Mouse (Mus musculus) neural tube, embryonic 11.5 days (tissue): ENCODE data around the gene Pax1. TPM values are rescaled to one million over a fixed set of nuclear protein-coding genes. Genes with fewer than 3 reads are reported as not detected.

Source experiments
- ATAC-seq: fragments of 200-750 bp; cut with Nextera tagmentation; 2 replicates; pipeline ENCODE4 v1.8.0; 2017; ENCODE audit warnings: moderate number of reproducible peaks, mild to moderate bottlenecking, moderate TSS enrichment, moderate library complexity; ENCODE audit not compliant: insufficient read depth, low FRiP score, low TSS enrichment
- DNase-seq: peaks from one replicate; pipeline ENCODE4 v3.0.0-alpha.2; 2015; ENCODE audit warnings: low spot score
- H3K27ac ChIP-seq: fragments of 300-500 bp; sonication (generic); 2 replicates; pipeline ENCODE4 v1.5.1; 2014; ENCODE audit warnings: low read depth, mild to moderate bottlenecking, low read length
- H3K27me3 ChIP-seq: fragments of 300-500 bp; sonication (generic); 2 replicates; pipeline ENCODE4 v1.6.1; 2014; ENCODE audit warnings: mild to moderate bottlenecking, low read length, mixed read lengths; ENCODE audit not compliant: control insufficient read depth, insufficient read depth
- H3K36me3 ChIP-seq: fragments of 300-500 bp; sonication (generic); 2 replicates; pipeline ENCODE4 v1.6.1; 2014; ENCODE audit warnings: mild to moderate bottlenecking, low read length, moderate library complexity, mixed read lengths; ENCODE audit not compliant: control insufficient read depth, insufficient read depth
- H3K4me1 ChIP-seq: fragments of 300-500 bp; sonication (generic); 2 replicates; pipeline ENCODE4 v1.6.1; 2014; ENCODE audit warnings: low read length, mixed read lengths; ENCODE audit not compliant: control insufficient read depth, insufficient read depth
- H3K4me2 ChIP-seq: fragments of 300-500 bp; sonication (generic); 2 replicates; pipeline ENCODE4 v1.6.1; 2014; ENCODE audit warnings: low read depth, mild to moderate bottlenecking, moderate library complexity
- H3K4me3 ChIP-seq: fragments of 300-500 bp; sonication (generic); 2 replicates; pipeline ENCODE4 v1.5.1; 2014; ENCODE audit warnings: low read depth, low read length
- H3K9ac ChIP-seq: fragments of 300-500 bp; sonication (generic); 2 replicates; pipeline ENCODE4 v1.6.1; 2014; ENCODE audit warnings: mild to moderate bottlenecking, low read length
- H3K9me3 ChIP-seq: fragments of 300-500 bp; sonication (generic); 2 replicates; pipeline ENCODE4 v1.6.1; 2016; ENCODE audit warnings: low read length; ENCODE audit not compliant: control insufficient read depth
- WGBS: fragments of 180-500 bp; shearing (Covaris S2); extraction: QIAGEN DNeasy Blood & Tissue Kit; methylation state at CpG from one replicate; pipeline ENCODE4 v1.1.7; 2014; 5-methylcytosine and 5-hydroxymethylcytosine counted together
- polyA plus RNA-seq: library from polyadenylated mRNA; unstranded; fragments of >200 nt; fragmentation: Nextera tagmentation; extraction: Ambion mirVana; gene quantifications from 2 replicates; pipeline ENCODE4 v1.2.1, GENCODE M21; 2014

Pax1 gene
- polyA plus RNA-seq, 1 experiment from 2014 or later: 17.0 TPM

DNA sequence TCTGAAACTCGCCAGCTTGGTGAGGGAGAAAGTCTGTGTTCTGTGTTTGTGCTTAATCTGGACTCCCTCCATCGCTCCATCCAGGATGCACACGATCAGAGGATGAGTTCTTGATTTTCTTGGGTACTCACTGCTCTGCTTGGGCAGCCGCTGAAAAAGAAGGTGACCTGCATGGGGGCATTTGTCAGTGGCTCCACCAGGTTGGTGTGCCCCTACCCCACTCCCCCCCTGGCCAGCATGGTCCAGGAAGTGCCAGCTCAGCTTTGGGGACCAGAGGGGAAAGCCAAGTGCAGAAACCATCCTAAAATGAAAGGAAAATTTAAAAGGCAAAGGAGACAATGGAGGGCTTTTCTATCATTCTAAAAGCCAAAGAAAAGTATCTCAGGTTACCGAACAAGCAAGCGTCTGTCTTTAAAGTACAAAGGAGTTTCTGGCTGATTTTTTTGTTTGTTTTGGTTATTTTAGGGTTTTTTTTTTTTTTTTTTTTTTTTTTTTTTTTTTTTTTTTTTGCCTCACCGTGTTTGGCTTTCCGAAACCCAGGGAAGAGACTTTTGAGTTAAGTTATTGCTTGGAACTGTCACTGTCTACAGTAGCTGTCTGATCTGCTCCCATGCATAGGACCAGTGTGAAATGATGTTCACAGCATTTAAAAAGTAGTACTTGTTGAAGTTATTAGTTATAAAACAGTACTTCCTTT is 13.4 kb downstream of the Pax1 start:
- no peaks in the 10 kb centered on the region for H3K9me3 ChIP-seq
- no peaks in the 10 kb centered on the region for H3K36me3 ChIP-seq
- H3K4me2 ChIP-seq: no peak overlapping the region
- no peak for ATAC-seq
- no peaks in the 10 kb centered on the region; the same call in 1 of the 2 replicates for H3K4me1 ChIP-seq
- no peak overlapping the region for H3K4me3 ChIP-seq
- H3K27me3 ChIP-seq: peaks cover 76% of the 10 kb centered on the region
- no peak overlapping the region for H3K9ac ChIP-seq
- 11% methylated on average over 8 of the region's 8 CpGs for WGBS
- no peak for DNase-seq
- no peak overlapping the region for H3K27ac ChIP-seq

DNA sequence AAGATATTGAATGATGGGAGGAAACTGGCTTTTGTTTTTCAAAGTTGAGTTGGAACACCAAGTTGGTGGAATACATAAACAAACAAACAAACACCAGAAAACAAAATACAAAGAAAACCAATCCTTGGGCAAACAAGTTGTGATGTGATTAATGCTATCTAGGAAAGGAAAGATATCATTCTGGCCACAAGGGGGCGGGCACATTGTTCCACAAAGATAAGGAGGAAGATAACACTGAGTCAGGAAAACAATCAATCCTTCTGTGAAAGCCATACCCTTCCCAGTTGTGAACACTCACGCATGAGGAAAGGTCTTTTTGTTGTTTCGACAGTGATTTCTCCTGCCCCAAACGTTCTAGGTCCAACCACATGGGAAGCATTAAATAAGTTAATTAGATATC is 17.2 kb downstream of the Pax1 start:
- Histone ChIP-seq H3K4me2 (no peak overlapping the region), H3K27ac (no peak overlapping the region), H3K27me3 (peaks cover 40% of the 10 kb centered on the region), H3K4me1 (no peaks in the 10 kb centered on the region), H3K4me3 (no peak overlapping the region), H3K9me3 (no peaks in the 10 kb centered on the region), H3K36me3 (no peaks in the 10 kb centered on the region), H3K9ac (no peak overlapping the region)
- DNase-seq (peak; percentile 58), ATAC-seq (no peak)
- WGBS: 20% methylated on average over 4 of the region's 4 CpGs

DNA sequence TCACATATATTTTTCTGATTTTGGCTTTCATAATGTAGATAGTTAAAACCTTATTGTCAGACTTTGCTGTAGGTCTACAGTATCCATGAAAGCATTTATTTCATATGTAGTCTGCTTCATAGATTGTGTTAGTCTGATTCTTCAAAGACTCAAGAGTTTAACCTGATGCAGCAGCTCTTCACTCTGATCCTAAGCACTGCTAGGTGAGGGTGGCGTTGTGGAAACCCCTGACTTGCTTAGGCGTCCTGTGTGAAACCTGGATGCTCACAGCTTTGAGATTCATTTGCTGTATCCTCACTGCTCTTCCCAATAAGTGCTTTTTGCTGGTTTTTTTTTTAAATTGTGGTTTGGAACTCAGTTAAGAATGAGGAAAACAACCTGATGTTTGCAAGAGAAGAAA is 21.6 kb downstream of the Pax1 start:
- no peaks in the 10 kb centered on the region for H3K9me3 ChIP-seq
- H3K4me1 ChIP-seq: no peaks in the 10 kb centered on the region
- no peak overlapping the region for H3K4me2 ChIP-seq
- no peaks in the 10 kb centered on the region for H3K36me3 ChIP-seq
- no peaks in the 10 kb centered on the region for H3K27me3 ChIP-seq
- H3K9ac ChIP-seq: no peak overlapping the region
- DNase-seq (no peak), ATAC-seq (no peak)
- no peak overlapping the region for H3K27ac ChIP-seq
- H3K4me3 ChIP-seq: no peak overlapping the region
- 85% methylated on average over 2 of the region's 2 CpGs for WGBS

DNA sequence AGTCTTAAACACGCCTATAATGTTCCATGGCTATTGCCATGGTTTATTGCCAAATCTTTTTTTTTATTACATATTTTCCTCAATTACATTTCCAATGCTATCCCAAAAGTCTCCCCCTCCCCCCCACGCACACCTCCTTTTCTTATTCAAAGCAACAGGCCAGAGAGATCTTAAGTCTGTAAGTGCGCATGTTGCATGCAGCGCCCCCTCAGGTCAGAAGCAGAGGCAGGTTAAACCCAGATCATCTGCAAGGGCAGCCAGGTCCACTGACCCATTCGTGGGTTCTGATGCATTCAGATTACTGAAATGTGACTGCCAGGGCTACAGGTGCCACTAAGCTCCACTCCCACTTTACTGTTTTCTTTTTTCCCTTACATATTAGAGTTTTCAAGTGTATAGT is 25.2 kb downstream of the Pax1 start:
- no peaks in the 10 kb centered on the region for H3K36me3 ChIP-seq
- WGBS: 58% methylated on average over 5 of the region's 5 CpGs
- no peak overlapping the region for H3K27ac ChIP-seq
- DNase-seq: no peak
- no peaks in the 10 kb centered on the region for H3K9me3 ChIP-seq
- no peaks in the 10 kb centered on the region for H3K27me3 ChIP-seq
- H3K9ac ChIP-seq: no peak overlapping the region
- H3K4me2 ChIP-seq: no peak overlapping the region
- no peak for ATAC-seq
- H3K4me3 ChIP-seq: no peak overlapping the region
- H3K4me1 ChIP-seq: no peaks in the 10 kb centered on the region

DNA sequence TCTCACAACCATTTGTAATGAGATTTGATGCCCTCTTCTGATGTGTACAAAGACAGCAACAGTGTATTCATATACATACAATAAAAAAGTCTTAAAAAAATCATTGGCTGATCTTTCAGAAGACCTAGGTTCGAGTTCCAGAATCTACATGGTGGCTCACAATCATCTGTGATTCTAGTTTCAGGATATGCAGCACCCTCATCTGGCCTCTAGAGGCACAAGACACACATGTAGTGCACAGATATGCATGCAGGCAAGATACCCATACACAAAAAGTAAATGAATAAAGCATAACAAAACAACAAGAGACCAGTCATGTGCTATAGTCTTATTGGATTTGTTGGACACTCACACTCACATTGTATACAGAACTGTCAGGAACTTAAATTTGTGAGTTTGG is 47.6 kb downstream of the Pax1 start:
- DNase-seq (no peak), ATAC-seq (no peak)
- no peak overlapping the region for H3K9ac ChIP-seq
- H3K27ac ChIP-seq: no peak overlapping the region
- no peak overlapping the region for H3K4me2 ChIP-seq
- no peaks in the 10 kb centered on the region for H3K27me3 ChIP-seq
- no peak overlapping the region for H3K4me3 ChIP-seq
- no peaks in the 10 kb centered on the region for H3K4me1 ChIP-seq
- no peaks in the 10 kb centered on the region for H3K36me3 ChIP-seq
- WGBS: 83% methylated on average over 1 of the region's 1 CpGs
- H3K9me3 ChIP-seq: no peaks in the 10 kb centered on the region

DNA sequence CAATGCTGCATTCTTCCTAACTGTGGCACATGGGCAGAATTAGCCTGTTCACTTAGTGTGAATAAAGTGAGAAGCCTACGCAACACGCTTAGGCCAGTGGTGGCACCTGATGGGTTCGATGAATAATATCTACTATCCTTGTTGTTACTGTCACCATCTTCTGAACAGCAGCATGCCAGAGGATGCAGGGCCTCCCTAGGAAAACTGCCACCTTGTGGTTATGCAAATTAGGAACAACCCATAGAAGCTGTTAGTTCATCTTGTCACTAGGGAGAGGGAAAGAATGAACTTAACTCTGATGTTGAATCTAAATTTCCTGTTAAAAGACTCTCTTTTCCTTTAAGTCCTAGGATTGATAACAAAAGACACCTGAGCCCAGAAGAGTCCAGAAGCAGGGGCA is 53.3 kb downstream of the Pax1 start:
- no peaks in the 10 kb centered on the region for H3K36me3 ChIP-seq
- DNase-seq (no peak), ATAC-seq (no peak)
- no peaks in the 10 kb centered on the region for H3K4me1 ChIP-seq
- WGBS: 91% methylated on average over 3 of the region's 3 CpGs
- H3K9ac ChIP-seq: no peak overlapping the region
- no peaks in the 10 kb centered on the region for H3K9me3 ChIP-seq
- H3K27ac ChIP-seq: no peak overlapping the region
- H3K4me3 ChIP-seq: no peak overlapping the region
- no peak overlapping the region for H3K4me2 ChIP-seq
- no peaks in the 10 kb centered on the region for H3K27me3 ChIP-seq

DNA sequence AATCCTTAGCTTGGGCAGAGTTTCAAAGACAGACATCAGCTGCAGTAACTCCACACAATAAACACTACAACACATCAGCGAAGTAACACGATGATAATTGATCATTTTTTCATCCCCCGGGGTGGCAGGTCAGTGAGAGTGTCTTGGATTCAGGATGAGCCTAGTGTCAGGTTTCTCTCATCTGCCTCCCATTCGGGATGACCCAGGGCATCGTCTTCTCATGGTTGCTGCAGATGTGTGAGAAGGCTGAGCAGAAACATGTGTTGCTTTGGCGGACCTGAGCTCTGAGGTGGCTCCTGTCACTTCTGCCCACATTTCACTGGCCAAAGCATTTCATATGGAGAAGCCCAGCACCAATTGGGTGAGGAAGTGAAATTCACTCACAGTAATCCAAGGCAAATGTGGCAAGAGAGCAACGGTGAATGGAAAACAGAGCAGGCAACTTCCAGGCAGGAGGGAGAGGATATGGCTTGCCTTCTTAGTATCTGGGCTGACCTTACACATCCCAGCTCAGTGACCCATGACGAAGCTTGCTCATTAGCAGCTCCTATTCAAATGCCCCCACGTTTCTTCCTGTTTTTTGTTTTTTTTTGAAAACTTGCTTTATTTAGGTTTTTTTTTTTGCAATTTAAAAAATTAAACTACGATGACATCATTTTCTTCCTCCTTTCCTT is 63.0 kb downstream of the Pax1 start:
- no peak for ATAC-seq
- no peaks in the 10 kb centered on the region for H3K27me3 ChIP-seq

DNA sequence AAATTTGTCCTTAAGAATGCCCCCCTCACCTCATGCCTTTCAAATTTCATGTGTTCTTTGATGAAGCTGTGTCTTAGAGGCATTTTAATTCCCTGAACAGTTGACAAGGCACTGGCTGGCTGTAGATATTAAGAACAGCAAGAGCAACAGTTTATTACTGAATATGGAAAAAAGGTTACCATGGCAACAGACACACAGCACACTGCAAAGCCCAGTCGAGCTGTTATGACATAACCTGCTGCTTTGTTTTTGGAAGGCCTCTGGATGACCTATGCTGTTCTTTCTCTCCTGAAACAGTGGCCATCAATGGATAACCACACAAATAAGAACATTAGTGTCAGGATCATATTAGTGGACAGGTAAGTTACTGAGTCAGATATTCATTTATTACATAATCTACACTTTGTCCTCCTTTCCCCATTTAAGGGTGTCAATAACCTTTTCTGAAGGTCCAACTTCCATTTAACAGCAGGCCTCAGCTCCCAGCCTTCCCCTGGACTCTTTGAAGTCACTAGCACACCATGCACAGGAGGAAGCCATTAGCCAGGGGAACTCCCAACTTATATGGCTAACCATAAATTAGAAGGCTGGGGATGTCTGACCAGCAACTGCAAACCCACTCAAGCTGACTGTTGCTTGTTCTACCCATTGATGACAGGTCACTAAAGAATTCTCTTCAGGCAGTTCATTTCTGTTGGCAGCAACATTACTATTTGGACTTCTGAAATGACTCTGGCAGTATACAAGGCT is 68.1 kb downstream of the Pax1 start:
- Histone ChIP-seq H3K9me3 (no peaks in the 10 kb centered on the region), H3K4me3 (no peak overlapping the region), H3K4me1 (no peaks in the 10 kb centered on the region), H3K36me3 (no peaks in the 10 kb centered on the region), H3K27me3 (no peaks in the 10 kb centered on the region), H3K27ac (no peak overlapping the region), H3K9ac (no peak overlapping the region), H3K4me2 (no peak overlapping the region)
- 6% methylated on average over 1 of the region's 1 CpGs for WGBS
- DNase-seq: no peak
- no peak for ATAC-seq

More for the DNA sequence above, 63.0 kb downstream of the Pax1 start:
- Histone ChIP-seq H3K27ac (no peak overlapping the region), H3K9ac (no peak overlapping the region), H3K36me3 (no peaks in the 10 kb centered on the region), H3K4me3 (no peak overlapping the region), H3K9me3 (no peaks in the 10 kb centered on the region), H3K4me2 (no peak overlapping the region), H3K4me1 (no peaks in the 10 kb centered on the region)
- DNase-seq: peak; percentile 13
- 47% methylated on average over 10 of the region's 10 CpGs for WGBS
